Mouse (Mus musculus): ENCODE data around the gene Tbxas1.

The Tbxas1 gene

DNA sequence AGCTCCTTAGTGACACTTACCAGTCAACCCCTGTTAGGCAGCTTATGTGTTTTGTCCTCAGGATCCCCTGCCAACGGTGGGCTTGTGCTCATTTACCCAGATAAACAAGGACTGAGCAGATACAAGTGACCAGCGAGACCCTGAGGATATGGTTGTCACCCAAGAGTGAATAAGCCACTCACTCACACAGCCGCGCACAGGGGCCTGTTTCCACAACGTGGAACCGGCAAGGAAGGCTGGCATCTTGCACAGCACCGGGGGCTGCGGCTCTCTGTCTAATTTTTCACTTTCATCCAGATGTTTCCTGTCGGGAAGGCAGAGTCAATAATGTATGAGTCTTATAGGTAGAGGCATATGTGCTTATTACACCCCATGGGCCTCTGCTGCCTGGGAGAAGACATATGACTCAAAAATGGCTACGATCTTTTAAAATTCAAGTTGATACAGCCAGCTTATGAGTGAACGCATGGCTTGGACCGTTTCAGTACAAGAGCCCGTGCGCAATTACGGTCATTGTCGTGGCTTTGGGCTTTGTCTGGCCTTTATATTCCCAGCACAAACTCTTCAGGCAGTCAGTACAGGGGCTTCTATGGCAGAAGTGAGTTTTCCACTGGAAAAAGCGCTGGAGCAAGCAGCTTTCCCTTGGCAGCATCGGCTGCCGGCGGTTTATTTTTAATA is 130.2 kb downstream of the Tbxas1 start:
- DNase-seq = no peak

DNA sequence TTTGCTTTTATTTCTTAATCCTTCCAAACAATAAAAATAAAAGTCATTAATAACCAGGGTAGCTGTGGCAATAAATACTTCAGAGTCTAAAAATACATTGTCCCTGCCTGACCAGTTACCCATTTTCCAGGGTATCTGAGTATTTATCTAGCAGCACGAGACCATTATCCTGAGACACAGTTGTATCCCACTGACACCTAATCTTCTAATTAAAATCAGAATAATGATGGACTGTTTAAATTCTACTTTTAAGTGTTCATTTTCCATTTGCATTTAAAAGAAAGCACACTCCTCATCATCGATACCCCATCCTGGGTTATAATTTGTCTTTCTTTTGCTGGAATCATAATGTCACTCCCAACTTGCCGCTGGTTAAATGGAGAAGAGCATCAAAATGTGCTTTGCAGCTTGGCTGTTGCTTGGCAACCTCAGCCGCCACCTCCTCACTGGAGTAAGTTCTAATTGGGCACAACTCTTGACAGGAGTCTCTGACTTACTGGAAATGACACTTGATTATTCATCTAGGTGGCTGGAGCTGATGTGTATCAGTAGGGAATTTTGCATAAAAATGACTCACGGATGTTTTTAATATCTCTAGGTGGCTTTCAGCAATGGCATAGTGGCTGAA is 130.9 kb downstream of the Tbxas1 start:
- DNase-seq = no peak

DNA sequence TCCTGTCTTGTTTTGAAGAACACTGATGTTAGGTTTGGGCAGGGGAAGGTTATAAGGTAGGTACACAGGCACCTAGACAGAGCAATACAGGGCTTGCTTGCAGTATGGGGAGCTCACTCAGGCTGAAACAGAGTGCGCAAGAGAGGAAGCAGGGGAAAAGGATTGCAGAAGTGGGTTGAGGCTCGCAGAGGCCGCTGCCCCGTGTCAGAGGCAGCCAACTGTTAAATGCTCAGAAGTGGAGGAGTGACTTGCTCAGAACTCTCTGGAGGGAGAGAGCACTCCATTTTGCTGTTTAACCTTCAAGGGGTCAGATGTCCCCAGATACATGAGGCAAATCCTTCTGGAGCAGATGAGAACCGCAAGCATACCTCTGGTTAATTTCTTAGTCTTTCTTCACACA is 132.0 kb downstream of the Tbxas1 start:
- peak; percentile 47 to 48 for DNase-seq

GRCm38 (mm10) chr6:39008116-39008515 is 132.9 kb downstream of the Tbxas1 start:
- DNase-seq = peak in 1 of 2 experiments; percentile 26

DNA sequence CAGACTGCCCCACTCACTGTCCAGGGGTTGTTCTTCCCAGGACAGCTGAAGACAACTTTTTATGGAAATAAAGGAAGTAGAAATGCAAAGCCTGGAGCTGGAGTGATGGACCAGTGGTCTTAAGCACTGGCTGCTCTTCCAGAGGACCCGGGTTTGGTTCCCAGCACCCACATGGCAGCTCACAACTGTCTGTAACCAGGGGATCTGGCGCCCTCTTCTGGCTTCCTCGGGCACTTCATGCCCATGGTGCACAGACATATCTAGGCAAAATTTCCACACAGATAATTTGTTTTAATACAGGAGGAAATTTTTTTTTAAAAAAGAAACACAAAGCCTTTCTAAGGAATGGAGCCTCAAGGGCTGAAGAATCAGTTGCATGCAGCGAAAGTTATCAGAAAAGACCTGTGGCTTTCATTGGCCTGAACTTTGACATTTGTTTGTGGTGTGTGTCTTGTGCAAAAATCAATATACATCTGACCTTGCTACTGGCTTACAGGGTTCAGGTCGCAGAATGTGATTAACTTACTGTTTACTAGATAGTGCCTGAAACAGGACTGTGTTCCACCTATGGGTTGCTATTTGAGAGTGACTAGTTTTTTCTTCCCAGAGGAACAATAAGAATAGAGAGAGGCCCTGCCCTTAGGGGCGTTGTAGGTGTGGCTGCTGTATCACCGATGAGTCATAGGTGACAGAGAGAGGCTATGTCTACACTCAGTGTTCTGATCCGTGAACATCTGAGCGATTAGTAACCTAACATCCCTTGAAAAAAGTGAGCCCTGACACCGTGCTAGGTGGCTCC is 138.0 kb downstream of the Tbxas1 start:
- no peak for DNase-seq

DNA sequence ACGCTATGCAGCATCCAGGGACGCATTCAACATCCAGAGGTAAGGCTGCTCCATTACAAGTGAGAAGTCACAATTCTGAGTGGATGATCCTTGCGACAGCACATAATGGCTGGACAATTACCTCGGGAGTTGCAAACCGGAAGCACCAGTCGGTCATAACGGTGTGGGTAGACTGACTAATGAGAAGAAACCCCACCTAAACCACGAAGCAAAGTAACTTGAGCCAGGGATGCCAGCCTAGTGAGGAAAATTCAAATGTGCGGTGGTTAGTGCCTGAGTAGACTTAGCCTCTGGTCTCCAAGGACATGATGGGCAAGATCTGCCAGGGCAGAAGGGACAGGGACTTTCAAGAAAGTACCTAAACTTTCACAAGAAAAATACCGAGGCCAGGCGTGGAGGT is 142.7 kb downstream of the Tbxas1 start:
- DNase-seq = no peak

- no peak for DNase-seq
These were observed 143.6 kb downstream of the Tbxas1 start for GRCm38 (mm10) chr6:39018805-39019204.

- no peak for DNase-seq
These were observed 144.0 kb downstream of the Tbxas1 start for GRCm38 (mm10) chr6:39019219-39019618.

GRCm38 (mm10) chr6:39021909-39022308 is 146.7 kb downstream of the Tbxas1 start:
- DNase-seq = no peak

GRCm38 (mm10) chr6:39022461-39023181 is 147.4 kb downstream of the Tbxas1 start:
- no peak for DNase-seq

- DNase-seq = no peak
These were observed 149.4 kb downstream of the Tbxas1 start for GRCm38 (mm10) chr6:39024631-39025030.

- DNase-seq = no peak
These were observed 149.8 kb downstream of the Tbxas1 start for GRCm38 (mm10) chr6:39025038-39025437.

GRCm38 (mm10) chr6:39030714-39031113 is 155.5 kb downstream of the Tbxas1 start:
- no peak for DNase-seq

DNA sequence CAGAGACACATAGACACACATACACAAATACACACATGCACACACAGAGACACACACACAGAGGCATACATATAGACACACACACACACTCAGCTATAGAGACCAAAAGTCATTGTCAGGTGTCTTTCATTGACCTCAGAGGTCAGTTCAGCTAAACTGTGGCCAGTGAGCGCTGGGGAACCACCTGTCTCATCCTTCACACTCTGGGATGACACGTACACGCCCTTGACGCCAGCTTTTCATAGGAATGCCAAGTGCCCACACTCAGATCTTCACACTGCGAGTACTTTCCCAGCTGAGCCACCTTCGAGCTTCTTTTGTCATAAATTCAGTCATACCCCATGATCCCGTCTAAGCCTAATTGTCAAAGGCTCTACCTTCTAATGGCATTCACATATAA is 158.5 kb downstream of the Tbxas1 start:
- DNase-seq = no peak

DNA sequence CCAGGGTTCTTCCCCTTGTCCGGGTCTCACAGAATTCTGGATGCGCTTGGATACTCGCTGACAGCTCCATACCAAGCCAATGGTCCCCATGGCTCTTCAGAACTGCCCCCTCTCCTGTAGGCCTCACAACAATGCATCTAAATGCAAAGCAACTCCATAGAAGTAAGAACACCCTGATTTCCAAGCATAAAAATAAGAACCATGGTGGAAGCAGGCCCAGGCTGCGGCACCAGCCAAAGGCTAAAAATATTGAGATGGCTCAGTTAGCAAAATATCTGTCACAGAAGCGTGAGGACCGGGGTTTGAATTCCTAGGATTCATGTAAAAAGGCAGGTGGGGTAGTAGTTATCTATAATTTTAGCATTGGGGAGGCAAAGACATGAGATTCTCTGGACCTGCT is 159.8 kb downstream of the Tbxas1 start:
- no peak for DNase-seq

DNA sequence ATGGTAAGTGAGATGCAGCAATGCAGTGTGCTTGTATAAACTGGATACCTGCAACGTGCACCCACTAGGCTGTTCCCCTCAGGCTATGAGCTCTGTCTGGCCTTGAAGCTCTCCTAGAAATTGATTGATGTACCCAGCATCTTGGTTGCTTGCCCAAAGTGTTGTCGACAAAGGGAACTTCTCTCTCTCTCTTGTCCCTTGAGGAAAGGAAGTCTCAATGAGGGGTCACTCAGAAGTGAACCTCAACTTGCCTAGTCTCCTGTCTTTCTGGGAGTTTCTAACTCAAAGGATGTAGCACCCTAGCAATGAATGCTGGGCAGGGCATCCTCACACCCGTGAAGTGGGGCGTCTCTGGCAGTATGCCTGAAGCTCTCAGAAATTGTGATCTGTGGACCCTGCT is 161.0 kb downstream of the Tbxas1 start:
- DNase-seq = no peak

DNA sequence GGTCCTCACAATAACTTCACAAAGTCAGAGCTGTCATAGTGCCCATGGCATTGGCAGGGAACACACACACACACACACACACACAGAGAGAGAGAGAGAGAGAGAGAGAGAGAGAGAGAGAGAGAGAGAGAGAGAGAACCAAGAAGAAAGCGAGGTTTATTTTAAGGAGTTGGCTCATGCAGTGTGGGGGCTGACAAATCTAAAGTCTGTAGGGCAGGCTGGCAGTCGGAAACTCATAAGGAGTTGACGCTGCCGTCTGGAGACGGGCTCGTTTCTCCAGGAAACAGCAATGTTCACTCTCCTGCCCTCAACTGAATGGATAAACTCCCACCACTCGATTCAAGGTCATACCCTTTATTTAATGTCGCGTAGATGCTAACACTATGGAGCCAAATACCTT is 165.2 kb downstream of the Tbxas1 start:
- no peak for DNase-seq

- DNase-seq = no peak
These were observed 173.9 kb downstream of the Tbxas1 start for GRCm38 (mm10) chr6:39049141-39049540.

DNA sequence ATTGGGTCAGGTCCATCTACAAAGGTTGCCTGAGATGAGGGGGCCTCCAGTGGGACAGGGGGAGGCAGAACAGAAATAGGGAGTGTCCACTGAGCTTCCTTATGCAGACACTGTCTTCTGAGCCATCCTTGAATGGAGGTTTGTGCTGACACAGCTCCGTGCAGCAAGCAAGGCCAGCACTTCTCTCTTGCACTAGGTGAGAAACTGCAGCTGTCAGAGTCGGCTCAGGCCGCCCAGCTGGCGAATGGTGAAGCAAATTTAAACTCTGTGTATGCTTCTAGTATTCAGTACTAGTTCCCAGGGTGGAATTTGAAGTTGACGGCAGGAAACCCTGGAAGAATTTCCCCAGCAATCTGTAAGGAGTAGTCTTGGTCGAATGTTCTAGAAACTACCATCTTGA is 175.6 kb downstream of the Tbxas1 start:
- DNase-seq = peak in 1 of 2 experiments; percentile 56

GRCm38 (mm10) chr6:39051799-39052556 is 176.8 kb downstream of the Tbxas1 start:
- no peak for DNase-seq

GRCm38 (mm10) chr6:39052636-39053035 is 177.4 kb downstream of the Tbxas1 start:
- DNase-seq = no peak

DNA sequence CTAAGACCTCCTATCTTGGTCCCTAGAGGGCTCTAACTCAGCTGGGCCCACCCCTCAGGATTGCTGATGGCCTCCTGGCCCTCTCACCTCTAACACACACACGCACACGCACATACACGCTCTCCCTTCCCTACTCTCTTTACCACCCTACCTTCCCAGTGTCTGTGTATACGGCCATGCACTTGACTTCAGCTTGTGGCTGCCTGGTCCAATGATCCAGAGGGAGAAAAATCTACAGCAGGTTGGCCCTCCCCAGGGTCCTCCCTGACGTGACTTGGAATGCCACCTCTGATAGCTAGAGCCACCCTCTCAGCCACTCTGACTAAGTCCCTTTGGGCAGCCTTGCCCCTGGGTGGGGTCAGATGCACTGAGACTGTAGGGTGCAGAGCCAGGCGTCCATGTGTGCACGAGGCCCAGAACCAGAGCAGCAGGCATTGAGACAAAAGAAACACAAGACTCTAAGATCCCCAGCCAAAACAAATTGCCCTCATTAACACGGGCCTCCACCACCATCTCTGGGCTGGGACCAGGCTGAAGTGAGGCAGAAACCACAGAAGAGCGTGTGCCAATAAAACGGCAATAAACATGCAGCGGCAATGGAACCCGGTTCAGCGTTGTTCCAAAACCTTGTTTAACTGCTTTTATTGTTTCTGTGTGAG is 179.1 kb downstream of the Tbxas1 start:
- DNase-seq = no peak

All from lung, postnatal 4 days (tissue).